Mouse (Mus musculus): ENCODE data around the gene Otog. TPM values are rescaled to one million over a fixed set of nuclear protein-coding genes. Genes with fewer than 3 reads are reported as not detected.
A peak's percentile ranks its signal among the peaks of the same experiment; 100 is the strongest.

Gene Otog
- total RNA-seq, 2 experiments from 2014 or later = 0.32 to 0.43 TPM

DNA sequence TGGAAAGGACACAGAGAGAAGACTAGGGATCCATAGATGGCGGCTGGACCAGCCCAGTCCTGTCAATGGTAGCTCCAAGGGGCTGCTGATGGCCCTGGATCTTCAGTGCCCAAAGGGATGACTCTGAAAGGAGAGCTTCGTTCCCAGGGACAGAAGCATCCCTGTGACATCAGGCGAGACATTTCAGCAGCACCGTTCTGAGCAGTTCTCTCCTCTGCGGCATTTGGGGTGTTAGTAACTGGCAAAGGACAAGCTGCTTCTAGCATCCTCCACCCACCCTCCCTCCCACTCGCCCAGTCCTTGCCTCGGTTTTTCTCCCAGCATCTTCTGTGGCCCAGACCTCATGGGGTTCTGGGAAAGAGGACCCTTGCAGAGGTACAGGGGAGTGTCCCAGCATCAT, 41.5 kb downstream of the Otog start:
- no peak for DNase-seq (ENCODE audit: low spot score)

DNA sequence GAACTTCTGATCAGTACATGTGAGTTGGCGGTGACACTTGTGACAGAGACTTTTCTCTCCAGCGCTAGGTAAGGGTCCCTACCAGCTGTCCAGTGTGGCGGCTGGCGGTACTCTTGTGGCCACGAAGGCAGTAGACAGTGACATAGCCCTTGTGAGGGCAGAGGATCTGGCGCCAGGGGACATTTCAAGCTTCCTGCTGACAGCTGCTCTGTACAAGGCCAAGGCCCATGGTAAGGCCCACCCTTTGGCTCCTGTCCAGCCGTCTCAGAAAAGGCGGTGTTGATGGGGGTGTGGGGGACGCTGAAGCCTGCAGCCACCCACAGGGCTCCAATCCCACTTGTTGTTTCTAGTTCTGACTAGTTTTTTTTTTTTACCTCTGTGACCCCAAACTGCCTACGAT, 42.9 kb downstream of the Otog start:
- no peak for DNase-seq (ENCODE audit: low spot score)

DNA sequence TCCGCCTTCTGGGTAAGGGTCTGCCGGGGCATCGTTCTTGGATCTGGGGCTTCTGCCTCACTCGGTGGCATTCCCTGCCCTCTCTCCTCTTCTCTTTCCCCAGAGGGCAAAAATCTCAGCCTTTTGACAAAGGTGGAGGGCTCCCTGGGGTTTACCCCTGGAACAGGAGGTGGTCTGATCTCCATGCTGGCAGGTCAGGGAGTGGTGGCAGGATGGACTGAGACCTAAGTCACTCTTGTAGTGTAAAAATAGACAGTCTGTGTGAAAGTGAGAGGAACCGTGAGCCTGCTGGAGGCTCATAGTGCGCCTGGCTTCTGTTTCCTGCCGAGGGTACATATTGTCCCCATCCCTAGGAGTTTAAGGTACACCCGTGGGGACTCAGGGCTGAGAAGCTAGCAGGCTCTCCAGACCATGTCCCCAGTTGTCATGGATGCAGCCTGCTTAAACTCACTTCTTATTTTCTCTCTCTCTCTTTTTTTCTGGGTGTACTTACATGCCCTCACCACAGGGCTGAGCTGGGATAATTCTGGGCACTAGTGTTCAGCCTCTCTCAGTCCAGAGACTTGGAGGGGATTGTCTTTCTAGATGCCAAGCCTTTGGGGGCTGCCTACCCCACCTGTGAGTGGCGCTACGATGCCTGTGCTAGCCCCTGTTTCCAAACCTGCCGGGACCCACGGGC, 44.5 kb downstream of the Otog start:
- peak; percentile 48 for DNase-seq (ENCODE audit: low spot score)

DNA sequence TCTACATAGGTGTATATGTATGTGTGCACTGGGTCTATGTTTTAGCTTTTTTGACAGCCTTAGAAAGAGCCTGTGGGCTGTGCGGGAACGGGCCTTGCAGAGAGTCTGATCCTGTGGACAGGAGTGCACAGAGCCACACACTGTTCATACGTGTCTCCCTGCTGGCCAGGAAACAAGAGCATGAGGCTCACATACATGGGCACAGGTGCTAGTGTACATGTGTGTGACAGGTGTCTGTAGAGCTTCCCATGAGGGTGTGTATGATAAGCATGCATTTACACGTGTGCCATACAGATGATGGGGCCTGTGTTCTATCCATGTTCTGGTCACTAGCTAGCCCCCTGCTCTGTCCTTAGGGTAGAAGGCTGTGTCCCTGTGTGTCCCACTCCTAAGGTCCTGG, 45.6 kb downstream of the Otog start:
- DNase-seq (ENCODE audit: low spot score) = no peak

- DNase-seq (ENCODE audit: low spot score) = no peak
Observed at GRCm38 (mm10) chr7:46287051-46287450, 46.3 kb downstream of the Otog start.

- DNase-seq (ENCODE audit: low spot score) = no peak
Observed at GRCm38 (mm10) chr7:46296330-46296729, 55.5 kb downstream of the Otog start.

DNA sequence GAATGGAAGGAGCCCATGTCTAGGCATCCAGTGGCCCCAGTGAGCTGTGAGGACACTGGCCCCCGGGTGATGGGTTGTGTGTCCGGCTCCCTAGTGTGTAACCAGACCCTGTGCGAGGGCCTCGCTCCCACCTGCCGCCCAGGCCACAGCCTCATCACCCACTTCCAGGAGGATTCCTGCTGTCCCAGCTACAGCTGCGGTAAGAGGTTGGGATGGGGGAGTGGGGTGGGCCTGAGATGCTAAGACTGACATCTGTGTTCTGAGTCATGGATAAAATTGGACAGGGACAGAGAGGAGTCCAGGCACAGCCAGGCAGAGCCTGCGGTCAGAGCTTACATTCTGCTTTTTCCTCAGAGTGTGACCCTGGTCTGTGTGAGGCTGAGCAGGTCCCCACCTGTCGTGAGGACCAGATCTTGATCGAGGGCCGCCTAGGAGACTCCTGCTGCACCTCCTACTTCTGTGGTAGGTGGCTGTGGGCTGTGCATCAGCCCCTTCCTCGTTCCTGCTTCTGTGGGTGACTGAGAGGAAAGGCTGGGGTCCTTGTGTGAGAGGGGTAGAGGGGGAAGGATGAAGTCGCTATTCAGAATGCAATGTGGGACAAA, 60.3 kb downstream of the Otog start:
- DNase-seq (ENCODE audit: low spot score) = no peak

GRCm38 (mm10) chr7:46313486-46313885, 72.7 kb downstream of the Otog start:
- no peak for DNase-seq (ENCODE audit: low spot score)

DNA sequence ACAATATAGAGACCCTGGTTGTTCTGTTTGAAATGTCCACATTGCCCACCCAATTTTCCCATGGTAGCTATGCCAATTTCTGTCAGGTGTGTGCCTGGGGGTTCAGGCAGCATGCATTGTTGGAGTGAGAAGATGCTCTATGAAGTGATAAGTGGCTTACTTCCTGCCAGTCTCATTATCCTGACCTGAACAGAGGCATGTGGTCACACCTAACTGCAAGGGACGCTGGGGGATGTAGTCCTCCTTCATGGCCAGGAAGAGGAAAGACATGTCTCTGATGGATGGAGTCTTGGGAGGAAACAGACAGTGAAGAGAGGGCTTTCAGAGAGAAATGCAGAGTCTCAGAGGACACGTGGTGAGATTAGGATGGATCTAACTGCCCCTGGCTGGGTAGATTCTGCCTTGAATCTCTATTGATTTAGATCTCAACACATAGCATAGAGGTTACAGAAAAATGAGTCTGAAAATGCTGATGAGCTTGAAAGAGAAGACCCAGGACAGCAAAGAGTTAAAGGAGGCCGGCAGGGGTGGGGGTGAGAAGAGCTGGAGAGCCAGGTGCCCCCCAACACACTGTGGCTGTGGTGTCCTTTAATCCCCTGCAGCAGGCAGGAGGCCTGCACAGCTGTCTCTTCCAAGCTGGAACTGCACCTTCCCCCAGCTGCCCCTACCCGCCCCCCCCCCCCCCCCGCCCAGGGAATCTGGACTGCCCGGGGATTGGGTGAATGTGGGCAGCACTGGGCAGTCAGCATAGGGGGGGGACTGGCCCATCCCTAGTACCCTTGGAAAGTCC, 73.6 kb downstream of the Otog start:
- no peak for DNase-seq (ENCODE audit: low spot score)

DNA sequence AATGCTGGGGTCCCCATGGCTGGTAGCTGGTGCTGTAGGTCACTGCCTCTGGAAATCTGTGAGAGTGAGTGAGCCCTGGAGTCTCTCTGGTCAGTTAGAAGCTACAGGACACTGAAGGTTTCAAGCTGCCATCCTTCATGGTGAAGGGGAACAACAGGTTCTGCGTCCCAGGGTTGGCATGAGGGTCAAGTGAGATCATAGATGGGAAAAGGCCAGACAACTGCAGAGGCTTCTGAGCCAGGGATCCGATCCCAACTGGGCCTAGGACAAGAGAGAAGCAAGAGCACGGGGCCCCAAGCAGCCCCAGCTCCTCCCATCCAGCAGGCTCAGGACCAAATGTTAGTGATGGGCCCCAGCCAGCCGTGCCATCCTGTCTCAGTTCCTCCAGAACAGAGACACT, 74.9 kb downstream of the Otog start:
- peak; percentile 75 for DNase-seq (ENCODE audit: low spot score)

DNA sequence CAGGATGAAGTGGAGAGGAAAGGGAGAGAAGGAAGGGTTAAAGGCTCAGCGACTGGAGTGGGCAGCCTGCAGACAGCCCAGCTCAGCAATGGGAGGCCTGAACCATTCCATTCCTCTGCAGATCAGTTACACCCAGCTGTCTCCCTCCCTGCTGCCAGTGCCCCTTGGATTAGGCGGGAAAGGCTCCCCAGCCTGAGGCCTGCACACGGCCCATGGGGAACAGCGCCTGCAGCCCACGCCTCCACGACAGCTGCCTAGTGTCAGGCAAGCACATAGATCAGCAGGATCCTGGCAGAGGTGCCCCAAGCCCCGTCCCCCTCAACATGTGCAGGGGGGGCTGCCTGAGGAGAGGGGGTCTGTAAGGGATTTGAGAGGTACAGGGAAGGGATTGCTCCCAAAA, 76.2 kb downstream of the Otog start:
- DNase-seq (ENCODE audit: low spot score) = no peak

DNA sequence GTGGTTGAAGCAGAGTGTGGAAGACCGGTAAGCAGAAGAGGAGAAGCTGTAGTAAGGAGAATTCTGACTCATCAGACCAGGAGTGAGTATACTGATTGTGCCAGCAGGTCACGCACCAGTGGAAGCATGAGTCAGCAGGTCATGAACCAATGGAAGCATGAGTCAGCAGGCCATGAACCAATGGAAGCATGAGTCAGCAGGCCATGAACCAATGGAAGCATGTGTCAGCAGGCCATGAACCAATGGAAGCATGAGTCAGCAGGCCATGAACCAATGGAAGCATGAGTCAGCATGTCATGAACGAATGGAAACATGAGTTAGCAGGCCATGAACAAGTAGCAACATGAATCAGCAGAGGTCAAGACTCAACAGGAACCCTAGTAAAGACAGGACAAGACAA, 80.5 kb downstream of the Otog start:
- DNase-seq (ENCODE audit: low spot score) = no peak

GRCm38 (mm10) chr7:46327896-46328295, 87.1 kb downstream of the Otog start:
- DNase-seq (ENCODE audit: low spot score) = no peak

- peak; percentile 63 for DNase-seq (ENCODE audit: low spot score)
Observed at GRCm38 (mm10) chr7:46337397-46337796, 96.6 kb downstream of the Otog start.

DNA sequence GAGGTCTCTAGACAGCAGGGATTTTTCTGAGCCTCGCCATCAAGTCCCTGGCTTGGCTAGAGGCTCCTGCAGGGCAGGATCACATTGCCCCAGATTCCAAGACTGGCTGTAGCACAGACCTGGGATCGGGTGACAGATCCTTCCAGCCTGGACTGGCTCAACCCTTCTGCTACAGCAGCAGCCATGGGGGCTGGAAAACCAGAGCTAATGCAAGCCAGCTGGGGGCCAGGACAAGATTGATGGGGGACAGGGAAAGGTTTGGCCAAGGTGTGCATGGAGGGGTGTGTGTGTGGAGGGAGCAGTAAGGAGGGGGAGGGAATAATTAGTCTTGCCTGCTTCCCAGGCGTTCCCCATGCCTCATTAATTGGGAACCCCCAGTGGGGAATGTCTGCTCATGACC, 99.0 kb downstream of the Otog start:
- DNase-seq (ENCODE audit: low spot score) = peak; percentile 65

- DNase-seq (ENCODE audit: low spot score) = peak; percentile 34
Observed at GRCm38 (mm10) chr7:46340295-46340694, 99.5 kb downstream of the Otog start.

GRCm38 (mm10) chr7:46341471-46341870, 100.7 kb downstream of the Otog start:
- peak; percentile 86 for DNase-seq (ENCODE audit: low spot score)

DNA sequence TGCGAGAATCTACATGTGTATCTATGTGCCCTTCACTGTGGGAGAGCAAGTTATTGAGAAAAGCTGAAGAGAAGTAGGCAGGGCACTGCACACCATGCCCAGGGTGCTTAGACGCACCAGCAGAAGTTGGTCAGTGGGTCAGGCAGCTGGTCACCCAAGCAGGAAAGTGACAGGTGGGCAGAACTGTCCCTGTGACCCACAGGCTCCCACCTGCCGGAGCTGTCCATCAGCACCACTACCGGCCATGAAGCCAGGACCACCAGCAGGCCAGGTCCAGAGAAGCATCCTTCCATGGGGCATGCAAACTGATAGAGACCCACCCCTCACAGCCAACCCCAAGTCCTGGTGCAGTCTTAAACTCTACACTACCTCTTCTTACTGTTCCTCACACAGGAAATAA, 106.9 kb downstream of the Otog start:
- DNase-seq (ENCODE audit: low spot score) = peak; percentile 51

DNA sequence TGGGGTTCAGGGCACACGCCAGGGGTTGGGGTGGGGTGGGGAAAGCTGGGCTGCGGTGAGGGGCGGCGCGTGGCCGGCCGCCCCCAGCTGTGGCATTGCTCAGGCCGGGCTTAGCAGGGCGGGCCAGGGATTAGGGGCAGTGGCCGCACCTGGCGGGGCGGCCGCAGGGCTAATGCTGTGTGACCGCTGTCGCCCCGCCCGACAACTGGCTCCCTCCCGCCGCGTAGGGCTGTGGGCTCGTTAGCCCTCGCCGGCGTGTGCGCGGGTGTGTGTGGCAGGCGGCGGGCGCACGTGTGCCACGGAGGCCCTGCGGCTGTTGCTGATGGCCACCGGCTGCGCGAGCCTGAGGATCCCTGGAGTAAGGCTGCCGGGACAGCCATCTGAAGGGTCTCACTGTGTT, 108.0 kb downstream of the Otog start:
- no peak for DNase-seq (ENCODE audit: low spot score)

DNA sequence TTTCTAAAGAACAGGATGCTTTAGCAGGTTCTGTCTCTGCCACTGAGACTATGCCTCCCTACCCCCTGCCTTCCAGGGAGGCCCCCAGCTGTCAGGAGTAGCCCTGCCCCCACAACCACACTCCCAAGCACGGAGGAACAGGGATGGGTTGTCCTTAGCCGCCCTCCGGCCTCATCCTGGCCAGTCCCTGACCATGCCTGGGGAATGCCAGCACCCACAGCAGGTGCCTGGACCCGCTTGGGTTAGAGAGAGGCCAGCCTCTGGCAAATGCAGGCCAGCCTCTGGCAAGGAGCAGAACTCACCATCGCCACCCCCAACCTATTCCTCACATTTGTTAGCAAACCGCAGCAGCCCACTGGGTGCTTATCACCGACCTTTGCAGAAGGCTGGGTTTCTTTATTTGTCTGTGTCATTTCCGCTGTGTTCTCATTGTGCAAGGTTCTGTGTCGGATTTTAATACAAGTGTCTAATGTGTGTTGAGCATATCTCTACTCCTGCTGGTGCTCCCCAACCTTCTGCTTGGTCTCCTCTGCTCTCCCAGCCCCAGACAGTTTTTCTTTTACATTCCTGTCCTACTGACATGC, 109.4 kb downstream of the Otog start:
- peak; percentile 68 for DNase-seq (ENCODE audit: low spot score)

DNA sequence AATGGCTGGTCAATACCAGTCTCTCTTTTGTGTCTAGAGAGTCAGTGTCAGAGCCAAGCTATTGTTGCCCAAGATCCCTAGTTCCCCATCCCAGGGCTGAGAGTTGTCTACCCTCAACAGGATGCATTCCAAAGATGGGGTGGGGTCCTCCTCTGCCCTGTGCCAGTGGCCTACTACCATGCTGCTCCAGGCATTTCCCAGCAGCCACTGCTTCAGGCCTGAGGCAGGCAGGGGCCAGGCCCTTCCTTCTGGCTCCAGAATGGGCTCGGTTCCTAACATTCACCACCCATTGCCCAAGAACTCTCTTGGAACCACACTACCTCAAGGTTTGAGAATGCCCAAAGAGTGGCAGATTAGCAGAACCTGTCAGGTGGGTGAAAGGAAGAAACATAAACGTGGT, 112.0 kb downstream of the Otog start:
- DNase-seq (ENCODE audit: low spot score) = peak; percentile 43

DNA sequence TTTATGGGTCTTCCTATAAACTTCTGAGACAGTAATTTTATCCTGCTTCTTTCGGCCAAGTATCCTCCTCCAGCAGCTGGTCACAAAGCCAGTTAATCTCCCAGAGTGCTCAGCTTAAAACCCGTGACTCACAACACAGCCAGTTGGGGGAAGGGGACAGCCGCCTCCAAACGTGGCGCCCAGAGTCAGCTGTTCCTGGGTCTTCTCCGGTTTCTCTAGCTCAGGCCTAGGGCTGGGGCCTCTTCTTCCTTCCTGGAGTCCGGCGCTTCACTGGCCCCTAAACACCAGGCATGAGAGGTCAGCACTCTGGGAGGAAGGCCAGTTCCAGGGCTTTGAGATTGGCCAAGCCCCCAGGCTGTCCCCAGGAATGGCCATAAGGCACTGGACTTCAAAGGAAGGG, 112.4 kb downstream of the Otog start:
- peak; percentile 82 for DNase-seq (ENCODE audit: low spot score)
